Mouse (Mus musculus): ENCODE data around the gene Nrxn1. TPM values are rescaled to one million over a fixed set of nuclear protein-coding genes. Genes with fewer than 3 reads are reported as not detected.

Nrxn1 gene
- polyA plus RNA-seq, 1 experiment from 2014 or later, result 0.31 TPM

GRCm38 (mm10) chr17:90807199-90807598 is 285.7 kb downstream of the Nrxn1 start:
- no peaks in the 10 kb centered on the region for H3K4me1 ChIP-seq (replicated peaks)
- no peak for ATAC-seq (ENCODE audit: insufficient read depth)
- H3K4me3 ChIP-seq (replicated peaks), result no peak overlapping the region
- H3K9ac ChIP-seq, result no peak overlapping the region
- H3K27me3 ChIP-seq, result no peaks in the 10 kb centered on the region
- H3K36me3 ChIP-seq (replicated peaks), result no peaks in the 10 kb centered on the region
- H3K27ac ChIP-seq (replicated peaks), result no peak overlapping the region
- H3K9me3 ChIP-seq (replicated peaks), result no peaks in the 10 kb centered on the region
- H3K4me2 ChIP-seq, result no peak overlapping the region

DNA sequence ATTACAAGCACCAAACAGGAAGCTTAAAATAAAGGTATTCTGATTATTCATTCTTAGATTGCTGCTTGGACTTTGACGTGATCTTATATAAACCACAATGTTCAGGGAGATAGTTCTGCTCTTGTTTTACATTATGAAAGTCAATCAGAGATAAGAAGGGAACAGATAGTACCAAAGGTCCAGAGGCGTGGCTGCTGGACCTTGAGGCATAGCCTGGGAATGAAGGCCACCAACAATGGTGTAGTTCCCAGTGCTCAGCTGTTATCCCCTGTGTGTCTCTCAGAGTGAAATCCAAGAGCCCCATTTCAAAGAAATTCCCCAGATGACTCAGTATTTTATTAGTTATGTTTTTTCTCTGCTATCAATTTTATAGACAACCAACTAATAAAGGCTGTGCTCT is 294.2 kb downstream of the Nrxn1 start:
- H3K36me3 ChIP-seq (replicated peaks), result no peaks in the 10 kb centered on the region
- no peaks in the 10 kb centered on the region for H3K27me3 ChIP-seq
- no peaks in the 10 kb centered on the region for H3K4me1 ChIP-seq (replicated peaks)
- 46% methylated on average over 2 of the region's 2 CpGs for WGBS (ENCODE audit: insufficient replicate concordance)
- H3K4me3 ChIP-seq (replicated peaks), result no peak overlapping the region
- no peaks in the 10 kb centered on the region for H3K9me3 ChIP-seq (replicated peaks)
- no peak for ATAC-seq (ENCODE audit: insufficient read depth)
- H3K9ac ChIP-seq, result no peak overlapping the region
- H3K4me2 ChIP-seq, result no peak overlapping the region
- no peak overlapping the region for H3K27ac ChIP-seq (replicated peaks)

- H3K9ac ChIP-seq, result no peak overlapping the region
- no peak overlapping the region for H3K4me3 ChIP-seq (replicated peaks)
- ATAC-seq (ENCODE audit: insufficient read depth), result no peak
- 71% methylated on average over 2 of the region's 2 CpGs for WGBS (ENCODE audit: insufficient replicate concordance)
- H3K4me2 ChIP-seq, result no peak overlapping the region
- H3K27ac ChIP-seq (replicated peaks), result no peak overlapping the region
- H3K27me3 ChIP-seq, result no peaks in the 10 kb centered on the region
- no peaks in the 10 kb centered on the region for H3K36me3 ChIP-seq (replicated peaks)
- H3K4me1 ChIP-seq (replicated peaks), result no peaks in the 10 kb centered on the region
- H3K9me3 ChIP-seq (replicated peaks), result no peaks in the 10 kb centered on the region
Measured at GRCm38 (mm10) chr17:90797659-90798288, 295.1 kb downstream of the Nrxn1 start.

- Histone ChIP-seq H3K9ac (no peak overlapping the region), H3K4me2 (no peak overlapping the region)
Measured at GRCm38 (mm10) chr17:90796974-90797373, 295.9 kb downstream of the Nrxn1 start.

GRCm38 (mm10) chr17:90788491-90789127 is 304.3 kb downstream of the Nrxn1 start:
- Histone ChIP-seq H3K4me3 (replicated peaks) (no peak overlapping the region), H3K4me1 (replicated peaks) (no peaks in the 10 kb centered on the region), H3K27me3 (no peaks in the 10 kb centered on the region), H3K9ac (no peak overlapping the region), H3K4me2 (no peak overlapping the region), H3K36me3 (replicated peaks) (no peaks in the 10 kb centered on the region), H3K9me3 (replicated peaks) (no peaks in the 10 kb centered on the region), H3K27ac (replicated peaks) (no peak overlapping the region)
- ATAC-seq (ENCODE audit: insufficient read depth), result no peak
- 59% methylated on average over 3 of the region's 3 CpGs for WGBS (ENCODE audit: insufficient replicate concordance)

More at GRCm38 (mm10) chr17:90796974-90797373, 295.9 kb downstream of the Nrxn1 start:
- no peak overlapping the region for H3K4me3 ChIP-seq (replicated peaks)
- no peaks in the 10 kb centered on the region for H3K4me1 ChIP-seq (replicated peaks)
- 57% methylated on average over 2 of the region's 2 CpGs for WGBS (ENCODE audit: insufficient replicate concordance)
- no peak overlapping the region for H3K27ac ChIP-seq (replicated peaks)
- H3K36me3 ChIP-seq (replicated peaks), result no peaks in the 10 kb centered on the region
- ATAC-seq (ENCODE audit: insufficient read depth), result no peak
- H3K9me3 ChIP-seq (replicated peaks), result no peaks in the 10 kb centered on the region
- no peaks in the 10 kb centered on the region for H3K27me3 ChIP-seq

GRCm38 (mm10) chr17:90788040-90788439 is 304.8 kb downstream of the Nrxn1 start:
- H3K27me3 ChIP-seq, result no peaks in the 10 kb centered on the region
- H3K36me3 ChIP-seq (replicated peaks), result no peaks in the 10 kb centered on the region
- no peaks in the 10 kb centered on the region for H3K9me3 ChIP-seq (replicated peaks)
- no peaks in the 10 kb centered on the region for H3K4me1 ChIP-seq (replicated peaks)
- H3K9ac ChIP-seq, result no peak overlapping the region
- ATAC-seq (ENCODE audit: insufficient read depth), result no peak
- 33% methylated on average over 1 of the region's 1 CpGs for WGBS (ENCODE audit: insufficient replicate concordance)
- no peak overlapping the region for H3K4me3 ChIP-seq (replicated peaks)
- no peak overlapping the region for H3K27ac ChIP-seq (replicated peaks)
- no peak overlapping the region for H3K4me2 ChIP-seq

- WGBS (ENCODE audit: insufficient replicate concordance), result 47% methylated on average over 5 of the region's 5 CpGs
- no peak overlapping the region for H3K9ac ChIP-seq
- H3K9me3 ChIP-seq (replicated peaks), result no peaks in the 10 kb centered on the region
- no peaks in the 10 kb centered on the region for H3K27me3 ChIP-seq
- H3K4me1 ChIP-seq (replicated peaks), result no peaks in the 10 kb centered on the region
- no peak for ATAC-seq (ENCODE audit: insufficient read depth)
- H3K36me3 ChIP-seq (replicated peaks), result no peaks in the 10 kb centered on the region
- no peak overlapping the region for H3K4me2 ChIP-seq
- no peak overlapping the region for H3K4me3 ChIP-seq (replicated peaks)
- H3K27ac ChIP-seq (replicated peaks), result no peak overlapping the region
Measured at GRCm38 (mm10) chr17:90787121-90787788, 305.6 kb downstream of the Nrxn1 start.

- Histone ChIP-seq H3K9me3 (replicated peaks) (no peaks in the 10 kb centered on the region), H3K9ac (no peak overlapping the region)
- WGBS (ENCODE audit: insufficient replicate concordance), result 61% methylated on average over 1 of the region's 1 CpGs
Measured at GRCm38 (mm10) chr17:90780481-90780880, 312.4 kb downstream of the Nrxn1 start.

GRCm38 (mm10) chr17:90775397-90775796 is 317.5 kb downstream of the Nrxn1 start:
- Histone ChIP-seq H3K36me3 (replicated peaks) (no peaks in the 10 kb centered on the region), H3K4me1 (replicated peaks) (no peaks in the 10 kb centered on the region), H3K27me3 (no peaks in the 10 kb centered on the region), H3K9ac (no peak overlapping the region), H3K9me3 (replicated peaks) (no peaks in the 10 kb centered on the region), H3K4me2 (no peak overlapping the region), H3K27ac (replicated peaks) (no peak overlapping the region), H3K4me3 (replicated peaks) (no peak overlapping the region)
- no peak for ATAC-seq (ENCODE audit: insufficient read depth)
- WGBS (ENCODE audit: insufficient replicate concordance), result 71% methylated on average over 3 of the region's 3 CpGs

More at GRCm38 (mm10) chr17:90780481-90780880, 312.4 kb downstream of the Nrxn1 start:
- Histone ChIP-seq H3K4me2 (no peak overlapping the region), H3K4me3 (replicated peaks) (no peak overlapping the region), H3K4me1 (replicated peaks) (no peaks in the 10 kb centered on the region), H3K36me3 (replicated peaks) (no peaks in the 10 kb centered on the region), H3K27me3 (no peaks in the 10 kb centered on the region), H3K27ac (replicated peaks) (no peak overlapping the region)
- no peak for ATAC-seq (ENCODE audit: insufficient read depth)

DNA sequence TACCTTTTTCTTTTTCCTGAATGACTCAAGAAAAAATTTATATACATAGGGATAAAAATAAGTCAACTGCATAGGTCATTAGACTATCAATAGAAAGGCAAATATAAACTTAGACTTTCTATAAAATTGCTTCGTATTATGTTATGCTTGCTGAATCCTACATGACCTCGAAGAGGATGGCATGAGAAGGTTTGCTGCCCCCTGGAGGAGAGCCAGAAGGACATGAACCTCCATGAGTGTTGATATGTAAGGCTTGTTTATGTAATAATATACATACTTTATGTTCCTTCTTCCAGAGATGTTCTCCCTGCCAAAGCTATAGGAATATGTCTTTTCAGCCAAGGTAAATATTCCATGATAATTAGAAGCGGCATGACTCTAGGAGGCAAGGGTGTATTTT is 319.6 kb downstream of the Nrxn1 start:
- 63% methylated on average over 3 of the region's 3 CpGs for WGBS (ENCODE audit: insufficient replicate concordance)
- Histone ChIP-seq H3K4me1 (replicated peaks) (no peaks in the 10 kb centered on the region), H3K27me3 (no peaks in the 10 kb centered on the region), H3K4me2 (no peak overlapping the region), H3K36me3 (replicated peaks) (no peaks in the 10 kb centered on the region), H3K9ac (no peak overlapping the region), H3K27ac (replicated peaks) (no peak overlapping the region), H3K4me3 (replicated peaks) (no peak overlapping the region), H3K9me3 (replicated peaks) (no peaks in the 10 kb centered on the region)
- ATAC-seq (ENCODE audit: insufficient read depth), result no peak

DNA sequence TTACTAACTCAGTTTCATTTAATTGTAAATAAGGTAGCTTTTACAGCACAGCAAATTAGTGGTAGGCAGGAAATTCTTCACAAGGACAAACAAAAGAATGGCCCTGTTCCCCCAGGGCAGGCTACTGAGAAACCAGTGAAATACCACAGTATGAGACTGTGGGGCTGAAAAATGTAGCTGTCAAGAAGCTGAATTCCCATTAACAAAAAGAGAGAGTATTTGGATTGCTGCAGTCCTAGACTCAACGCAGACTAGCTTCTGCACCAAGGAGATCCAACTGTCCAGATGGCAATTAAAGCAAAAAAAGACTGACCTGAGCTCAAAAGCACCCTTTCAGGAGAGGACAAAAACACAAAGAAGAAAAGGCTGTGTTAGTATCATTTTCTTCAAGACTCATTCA is 324.7 kb downstream of the Nrxn1 start:
- Histone ChIP-seq H3K36me3 (replicated peaks) (no peaks in the 10 kb centered on the region), H3K4me3 (replicated peaks) (no peak overlapping the region), H3K9ac (no peak overlapping the region), H3K27ac (replicated peaks) (no peak overlapping the region), H3K4me1 (replicated peaks) (no peaks in the 10 kb centered on the region), H3K4me2 (no peak overlapping the region), H3K9me3 (replicated peaks) (no peaks in the 10 kb centered on the region), H3K27me3 (no peaks in the 10 kb centered on the region)
- 21% methylated on average over 1 of the region's 1 CpGs for WGBS (ENCODE audit: insufficient replicate concordance)
- no peak for ATAC-seq (ENCODE audit: insufficient read depth)
